Mouse (Mus musculus) limb, embryonic 10.5 days (tissue): Measurements from ENCODE around the gene Robo2. TPM values are rescaled to one million over a fixed set of nuclear protein-coding genes. Genes with fewer than 3 reads are reported as not detected.

Experiments used
- DNase-seq: peaks from one replicate; pipeline ENCODE4 v3.0.0-alpha.2; 2017; ENCODE audit warnings: low spot score
- H3K27ac ChIP-seq: fragments of 300-500 bp; sonication (generic); 2 replicates; pipeline ENCODE4 v1.5.1; 2016; ENCODE audit warnings: mild to moderate bottlenecking
- H3K27me3 ChIP-seq: fragments of 300-500 bp; sonication (generic); 2 replicates; pipeline ENCODE4 v1.6.1; 2016; ENCODE audit warnings: low read depth, mild to moderate bottlenecking; ENCODE audit not compliant: poor library complexity, severe bottlenecking
- H3K36me3 ChIP-seq: fragments of 300-500 bp; sonication (generic); 2 replicates; pipeline ENCODE4 v1.6.1; 2016; ENCODE audit warnings: mild to moderate bottlenecking, moderate library complexity
- H3K4me1 ChIP-seq: fragments of 300-500 bp; sonication (generic); 2 replicates; pipeline ENCODE4 v1.6.1; 2016
- H3K4me3 ChIP-seq: fragments of 300-500 bp; sonication (generic); 2 replicates; pipeline ENCODE4 v1.5.1; 2016; ENCODE audit warnings: mild to moderate bottlenecking, moderate library complexity
- H3K9me3 ChIP-seq: fragments of 300-500 bp; sonication (generic); replicated peaks from 2 replicates; pipeline ENCODE4 v1.6.1; 2016; ENCODE audit warnings: mild to moderate bottlenecking
- WGBS: fragments of 180-500 bp; shearing (Covaris S2); methylation state at CpG from one replicate; pipeline ENCODE4 v1.1.7; 2016; 5-methylcytosine and 5-hydroxymethylcytosine counted together
- polyA plus RNA-seq: library from polyadenylated mRNA; unstranded; fragments of >200 nt; fragmentation: Nextera tagmentation; extraction: Ambion mirVana; gene quantifications from 2 replicates; pipeline ENCODE4 v1.2.1, GENCODE M21; 2016

Gene Robo2
- polyA plus RNA-seq, 1 experiment from 2014 or later: 84.8 TPM

GRCm38 (mm10) chr16:74027822-74028221 lies 383.8 kb downstream of the Robo2 start:
- no peak for DNase-seq
- Histone ChIP-seq H3K9me3 (no peaks in the 10 kb centered on the region), H3K27me3 (no peaks in the 10 kb centered on the region), H3K4me3 (no peak overlapping the region), H3K4me1 (peaks cover 2% of the 10 kb centered on the region; the same call in 1 of the 2 replicates), H3K36me3 (no peaks in the 10 kb centered on the region), H3K27ac (no peak overlapping the region)
- 83% methylated on average over 4 of the region's 4 CpGs for WGBS

- no peak overlapping the region for H3K27ac ChIP-seq
- H3K9me3 ChIP-seq: no peaks in the 10 kb centered on the region
- H3K36me3 ChIP-seq: no peaks in the 10 kb centered on the region
- H3K4me3 ChIP-seq: no peak overlapping the region
- no peak for DNase-seq
- no peaks in the 10 kb centered on the region for H3K27me3 ChIP-seq
- peaks cover 7% of the 10 kb centered on the region; the same call in 1 of the 2 replicates for H3K4me1 ChIP-seq
- 69% methylated on average over 1 of the region's 1 CpGs for WGBS
Measured at GRCm38 (mm10) chr16:74022281-74022978, 389.2 kb downstream of the Robo2 start.

GRCm38 (mm10) chr16:74005767-74006166 lies 405.9 kb downstream of the Robo2 start:
- WGBS: 89% methylated on average over 3 of the region's 3 CpGs

GRCm38 (mm10) chr16:74001331-74001730 lies 410.3 kb downstream of the Robo2 start:
- Histone ChIP-seq H3K4me1 (no peaks in the 10 kb centered on the region), H3K27me3 (no peaks in the 10 kb centered on the region), H3K36me3 (peaks cover 6% of the 10 kb centered on the region; the same call in 1 of the 2 replicates), H3K9me3 (no peaks in the 10 kb centered on the region), H3K27ac (no peak overlapping the region), H3K4me3 (no peak overlapping the region)
- 61% methylated on average over 2 of the region's 2 CpGs for WGBS
- no peak for DNase-seq

More at GRCm38 (mm10) chr16:74005767-74006166, 405.9 kb downstream of the Robo2 start:
- DNase-seq: no peak
- no peaks in the 10 kb centered on the region for H3K27me3 ChIP-seq
- no peaks in the 10 kb centered on the region for H3K9me3 ChIP-seq
- H3K27ac ChIP-seq: no peak overlapping the region
- no peaks in the 10 kb centered on the region for H3K36me3 ChIP-seq
- no peak overlapping the region for H3K4me3 ChIP-seq
- no peaks in the 10 kb centered on the region for H3K4me1 ChIP-seq

- no peak for DNase-seq
- no peak overlapping the region for H3K27ac ChIP-seq
- no peaks in the 10 kb centered on the region for H3K9me3 ChIP-seq
- H3K36me3 ChIP-seq: no peaks in the 10 kb centered on the region
- H3K4me3 ChIP-seq: no peak overlapping the region
- H3K4me1 ChIP-seq: 0 out of 2 replicates have a peak, but pooled peaks cover 3% of the 10 kb centered on the region
- 75% methylated on average over 6 of the region's 6 CpGs for whole genome bisulfite sequencing
- no peaks in the 10 kb centered on the region for H3K27me3 ChIP-seq
Measured at GRCm38 (mm10) chr16:73991212-73991611, 420.4 kb downstream of the Robo2 start.

GRCm38 (mm10) chr16:73969573-73969972 lies 442.1 kb downstream of the Robo2 start:
- H3K27me3 ChIP-seq: no peaks in the 10 kb centered on the region
- 87% methylated on average over 7 of the region's 7 CpGs for WGBS
- H3K4me3 ChIP-seq: no peak overlapping the region

GRCm38 (mm10) chr16:73964366-73964926 lies 447.2 kb downstream of the Robo2 start:
- Histone ChIP-seq H3K4me1 (peaks cover 37% of the 10 kb centered on the region), H3K36me3 (peaks cover 4% of the 10 kb centered on the region; the same call in 1 of the 2 replicates), H3K4me3 (no peak overlapping the region), H3K9me3 (no peaks in the 10 kb centered on the region), H3K27ac (peak overlapping the region; percentile 56; the same call in 1 of the 2 replicates), H3K27me3 (no peaks in the 10 kb centered on the region)
- no peak for DNase-seq
- 42% methylated on average over 5 of the region's 5 CpGs for WGBS

More at GRCm38 (mm10) chr16:73969573-73969972, 442.1 kb downstream of the Robo2 start:
- DNase-seq: no peak
- peaks cover 11% of the 10 kb centered on the region for H3K4me1 ChIP-seq
- H3K9me3 ChIP-seq: no peaks in the 10 kb centered on the region
- H3K36me3 ChIP-seq: no peaks in the 10 kb centered on the region; the same call in 1 of the 2 replicates
- no peak overlapping the region for H3K27ac ChIP-seq

- 67% methylated on average over 6 of the region's 6 CpGs for WGBS
- Histone ChIP-seq H3K27me3 (no peaks in the 10 kb centered on the region), H3K4me1 (peaks cover 39% of the 10 kb centered on the region), H3K36me3 (peaks cover 11% of the 10 kb centered on the region; the same call in 1 of the 2 replicates), H3K9me3 (no peaks in the 10 kb centered on the region), H3K4me3 (no peak overlapping the region), H3K27ac (peak overlapping the region; percentile 46)
- DNase-seq: no peak
Measured at GRCm38 (mm10) chr16:73959479-73959970, 452.1 kb downstream of the Robo2 start.

GRCm38 (mm10) chr16:73958524-73958846 lies 453.1 kb downstream of the Robo2 start:
- no peak for DNase-seq
- Histone ChIP-seq H3K4me3 (no peak overlapping the region), H3K27ac (no peak overlapping the region), H3K4me1 (peaks cover 29% of the 10 kb centered on the region), H3K27me3 (no peaks in the 10 kb centered on the region), H3K9me3 (no peaks in the 10 kb centered on the region), H3K36me3 (peaks cover 11% of the 10 kb centered on the region; the same call in 1 of the 2 replicates)
- 70% methylated on average over 1 of the region's 1 CpGs for whole genome bisulfite sequencing

- H3K4me1 ChIP-seq: peaks cover 25% of the 10 kb centered on the region
- DNase-seq: no peak
- 0 out of 2 replicates have a peak overlapping the region, but pooled peaks have one; percentile 19 for H3K27ac ChIP-seq
- H3K36me3 ChIP-seq: peaks cover 11% of the 10 kb centered on the region; the same call in 1 of the 2 replicates
- WGBS: 86% methylated on average over 3 of the region's 3 CpGs
- no peaks in the 10 kb centered on the region for H3K27me3 ChIP-seq
- H3K4me3 ChIP-seq: no peak overlapping the region
- H3K9me3 ChIP-seq: no peaks in the 10 kb centered on the region
Measured at GRCm38 (mm10) chr16:73957675-73958523, 453.7 kb downstream of the Robo2 start.

- Histone ChIP-seq H3K36me3 (no peaks in the 10 kb centered on the region), H3K4me3 (no peak overlapping the region), H3K9me3 (no peaks in the 10 kb centered on the region), H3K27me3 (no peaks in the 10 kb centered on the region), H3K27ac (no peak overlapping the region), H3K4me1 (no peaks in the 10 kb centered on the region)
- DNase-seq: no peak
- 92% methylated on average over 6 of the region's 6 CpGs for WGBS
Measured at GRCm38 (mm10) chr16:73946171-73946570, 465.5 kb downstream of the Robo2 start.

- H3K27me3 ChIP-seq: no peaks in the 10 kb centered on the region
- no peak overlapping the region for H3K27ac ChIP-seq
- H3K9me3 ChIP-seq: no peaks in the 10 kb centered on the region
- H3K36me3 ChIP-seq: peaks cover 6% of the 10 kb centered on the region; the same call in 1 of the 2 replicates
- no peaks in the 10 kb centered on the region for H3K4me1 ChIP-seq
- 75% methylated on average over 1 of the region's 1 CpGs for WGBS
- H3K4me3 ChIP-seq: no peak overlapping the region
- no peak for DNase-seq
Measured at GRCm38 (mm10) chr16:73940211-73940541, 471.4 kb downstream of the Robo2 start.
